Mouse (Mus musculus): ENCODE results near the gene Vegfa.
"Not testable (repeated sequence)": the region's sequence is repeated elsewhere in the genome, so short reads cannot be mapped to it uniquely, and the experiment has no call there.

Vegfa gene

GRCm38 (mm10) chr17:45986915-45987314 lies 45.3 kb downstream of the Vegfa start:
- no peak for DNase-seq

GRCm38 (mm10) chr17:45986374-45986773 lies 45.8 kb downstream of the Vegfa start:
- no peak for DNase-seq

- DNase-seq, result not testable (repeated sequence)
These were observed 49.0 kb downstream of the Vegfa start for GRCm38 (mm10) chr17:45983185-45983584.

GRCm38 (mm10) chr17:45981841-45982240 lies 50.3 kb downstream of the Vegfa start:
- no peak for DNase-seq

GRCm38 (mm10) chr17:45979025-45979805 lies 53.0 kb downstream of the Vegfa start:
- no peak for DNase-seq

GRCm38 (mm10) chr17:45974461-45974860 lies 57.7 kb downstream of the Vegfa start:
- peak; percentile 64 for DNase-seq

- no peak for DNase-seq
These were observed 59.0 kb downstream of the Vegfa start for GRCm38 (mm10) chr17:45973214-45973613.

GRCm38 (mm10) chr17:45972405-45972804 lies 59.8 kb downstream of the Vegfa start:
- no peak for DNase-seq

- DNase-seq, result no peak
These were observed 60.4 kb downstream of the Vegfa start for GRCm38 (mm10) chr17:45971800-45972199.

- no peak for DNase-seq
These were observed 61.2 kb downstream of the Vegfa start for GRCm38 (mm10) chr17:45970741-45971550.

- DNase-seq, result no peak
These were observed 62.6 kb downstream of the Vegfa start for GRCm38 (mm10) chr17:45969596-45969995.

- no peak for DNase-seq
These were observed 63.8 kb downstream of the Vegfa start for GRCm38 (mm10) chr17:45968341-45968740.
